Mouse (Mus musculus) ES-Bruce4 (cell line): ENCODE data around the gene Ncbp2. TPM values are rescaled to one million over a fixed set of nuclear protein-coding genes. Genes with fewer than 3 reads are reported as not detected.

Source experiments
- H3K27ac ChIP-seq: 2 replicates; pipeline ENCODE4 v1.5.1; 2012; ENCODE audit warnings: low read length, inconsistent platforms; ENCODE audit not compliant: insufficient read depth
- H3K27me3 ChIP-seq: 2 replicates; pipeline ENCODE4 v1.6.1; 2012; ENCODE audit warnings: mild to moderate bottlenecking, low read length, inconsistent platforms; ENCODE audit not compliant: control insufficient read depth, poor library complexity, insufficient read depth, severe bottlenecking
- H3K36me3 ChIP-seq: 2 replicates; pipeline ENCODE4 v1.6.1; 2012; ENCODE audit warnings: inconsistent platforms, mild to moderate bottlenecking, low read length, moderate library complexity; ENCODE audit not compliant: control insufficient read depth, poor library complexity, insufficient read depth, severe bottlenecking
- H3K4me1 ChIP-seq: one replicate; pipeline ENCODE4 v1.8.1; 2011; ENCODE audit warnings: low read length; ENCODE audit not compliant: control insufficient read depth, insufficient read depth
- H3K4me3 ChIP-seq: 2 replicates; pipeline ENCODE4 v1.5.1; 2011; ENCODE audit warnings: low read depth, mild to moderate bottlenecking, low read length
- H3K9ac ChIP-seq: 2 replicates; pipeline ENCODE4 v1.6.1; 2012; ENCODE audit warnings: low read depth, mild to moderate bottlenecking, inconsistent platforms; ENCODE audit not compliant: poor library complexity, severe bottlenecking
- H3K9me3 ChIP-seq: replicated peaks from 2 replicates; pipeline ENCODE4 v1.6.1; 2012; ENCODE audit warnings: mild to moderate bottlenecking, low read length, inconsistent platforms; ENCODE audit not compliant: control insufficient read depth, poor library complexity, insufficient read depth, severe bottlenecking
- CTCF ChIP-seq: IDR thresholded peaks from one replicate; pipeline ENCODE4 v1.8.1; 2011; ENCODE audit warnings: low read depth, low read length
- EP300 ChIP-seq: IDR thresholded peaks from 2 replicates; pipeline ENCODE4 v1.6.1; 2011; ENCODE audit warnings: low read depth, low read length; ENCODE audit not compliant: insufficient read depth
- POLR2A ChIP-seq: IDR thresholded peaks from one replicate; pipeline ENCODE4 v1.8.1; 2011; ENCODE audit warnings: low read length; ENCODE audit not compliant: insufficient read depth
- polyA plus RNA-seq: library from polyadenylated mRNA; stranded (reverse); fragments of >200 nt; gene quantifications from 2 replicates; pipeline ENCODE4 v1.2.4, GENCODE M21; 2011; ENCODE audit warnings: low read depth; ENCODE audit not compliant: missing spikeins, insufficient read depth, insufficient read length

Ncbp2 gene
- polyA plus RNA-seq, 1 experiment: 84.8 TPM

DNA sequence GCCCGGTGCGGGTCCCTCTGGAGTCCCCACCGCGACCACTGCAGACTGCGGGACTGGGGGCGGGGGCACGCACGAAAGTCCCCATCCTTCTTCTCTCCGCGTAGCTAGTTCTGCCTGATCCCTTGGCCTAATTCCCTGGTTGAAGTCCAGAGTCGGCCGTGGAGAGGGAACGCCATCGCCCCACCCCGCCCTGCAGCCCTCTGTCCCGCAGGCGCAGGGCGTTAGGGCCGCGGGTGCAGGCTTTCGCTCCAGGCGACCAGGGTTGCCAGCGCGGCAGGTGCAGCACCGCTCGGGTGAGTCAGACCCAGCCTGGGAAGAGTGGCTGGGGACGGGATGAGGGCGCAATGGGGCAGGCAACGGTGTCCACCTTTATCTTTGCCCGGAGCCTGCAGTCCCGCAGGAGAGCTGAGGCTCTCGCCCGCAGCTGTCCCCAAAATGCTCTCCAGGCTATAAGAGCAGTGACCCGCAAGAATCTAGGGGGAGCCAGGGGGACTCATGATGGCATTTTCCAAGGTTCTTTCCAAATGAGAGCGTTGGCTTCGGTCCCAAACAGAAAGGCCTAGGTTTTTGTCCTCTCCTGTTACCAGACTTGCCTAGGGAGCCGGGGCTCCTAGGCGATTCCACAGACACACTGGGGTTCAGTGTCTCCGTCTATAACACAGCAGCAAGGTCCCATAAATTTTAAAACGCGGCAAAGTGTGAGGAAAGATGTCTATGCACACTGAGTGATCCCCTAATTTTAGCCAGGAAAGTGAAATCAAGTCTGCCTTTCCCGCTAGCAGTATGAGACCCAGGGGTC, 14.4 kb upstream of the Ncbp2 start, which contains the start of gene Pigz:
Gene Pigz, plus strand, starts transcription at position 101 of the 799 bp plus-strand sequence.
- Histone ChIP-seq H3K9me3 (no peaks in the 10 kb centered on the region), H3K27ac (no peak within 1 kb of the TSS), H3K36me3 (no peaks in the 10 kb centered on the region), H3K9ac (no peak within 1 kb of the TSS), H3K4me3 (peak within 1 kb of the TSS; percentile 44), H3K27me3 (peaks cover 3% of the 10 kb centered on the region; the same call in 1 of the 2 replicates), H3K4me1 (peaks cover 2% of the 10 kb centered on the region)
- TF ChIP-seq CTCF: no peak
- no peak for TF ChIP-seq POLR2A
- no peak for TF ChIP-seq EP300

DNA sequence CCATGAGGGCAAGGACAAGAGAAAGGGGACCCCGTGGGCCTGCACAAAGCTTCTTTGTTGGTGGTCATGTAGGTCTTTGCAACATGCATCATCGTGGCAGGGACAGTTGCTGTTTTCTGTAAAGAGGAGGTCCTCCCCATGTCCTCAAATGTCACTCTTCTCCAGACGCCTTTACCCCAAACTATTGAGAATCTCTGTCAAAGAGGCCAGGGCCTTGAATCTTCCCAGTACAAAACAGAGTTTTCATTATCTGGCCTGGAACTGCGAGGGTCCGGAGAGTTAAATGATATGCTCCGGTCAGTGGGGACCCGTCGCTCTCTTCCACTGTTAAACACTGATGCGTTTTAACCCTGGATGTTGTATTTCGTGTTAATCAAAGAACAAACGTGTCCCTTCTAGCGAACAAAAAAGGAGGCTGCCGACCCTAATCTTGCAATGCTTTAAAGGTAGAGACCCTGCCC, 13.7 kb upstream of the Ncbp2 start:
- H3K9me3 ChIP-seq: no peaks in the 10 kb centered on the region
- peak overlapping the region; percentile 17; the same call in 1 of the 2 replicates for H3K4me3 ChIP-seq
- no peak overlapping the region for H3K9ac ChIP-seq
- peaks cover 3% of the 10 kb centered on the region; the same call in 1 of the 2 replicates for H3K27me3 ChIP-seq
- TF ChIP-seq POLR2A: no peak
- no peak for TF ChIP-seq EP300
- no peak for TF ChIP-seq CTCF
- H3K36me3 ChIP-seq: no peaks in the 10 kb centered on the region
- H3K4me1 ChIP-seq: peaks cover 2% of the 10 kb centered on the region
- H3K27ac ChIP-seq: no peak overlapping the region

DNA sequence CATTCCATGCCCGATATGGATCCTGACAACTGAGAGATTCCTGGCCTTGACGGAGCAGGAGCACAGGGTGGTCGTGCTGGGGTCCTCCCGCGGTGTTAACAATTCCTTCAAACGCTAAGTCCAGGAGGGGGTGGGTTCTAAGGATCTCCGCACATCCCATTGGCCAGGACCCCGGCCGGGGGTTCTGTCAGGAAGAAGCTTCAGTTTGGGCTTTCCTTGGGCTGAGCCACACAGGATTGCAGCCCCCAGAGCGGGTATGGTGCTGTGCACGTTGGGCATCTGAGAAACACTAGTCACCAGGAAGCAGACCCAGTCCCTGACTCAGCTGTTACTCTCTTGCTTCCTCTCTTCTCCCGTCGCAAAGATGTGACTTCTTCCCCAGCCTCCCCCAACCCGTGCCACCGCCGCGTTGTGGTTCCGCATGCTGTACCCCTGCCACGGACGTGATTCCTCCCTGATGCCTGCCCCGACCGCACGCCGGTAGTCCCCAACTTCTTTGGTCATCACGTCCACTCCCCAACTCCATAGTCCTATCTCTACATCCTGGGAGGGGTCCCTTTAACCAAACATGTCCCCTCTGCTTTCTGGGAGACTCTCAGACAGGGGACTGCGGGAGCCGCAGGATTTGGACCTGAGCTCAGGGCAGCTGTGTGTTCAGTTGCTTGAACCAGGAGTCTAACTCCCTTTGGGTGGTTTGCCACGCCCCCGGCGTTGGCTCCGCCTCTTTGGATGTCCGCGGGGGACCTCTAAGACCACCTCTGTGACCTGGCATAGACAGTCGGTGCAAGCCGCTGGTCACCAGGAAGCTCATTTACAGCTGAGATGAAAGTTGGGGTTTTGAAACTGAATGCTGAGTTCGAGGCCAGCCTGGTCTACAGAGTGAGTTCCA, 13.0 kb upstream of the Ncbp2 start:
- peaks cover 2% of the 10 kb centered on the region for H3K4me1 ChIP-seq
- TF ChIP-seq EP300: no peak
- no peak for TF ChIP-seq CTCF
- no peak for TF ChIP-seq POLR2A
- no peak overlapping the region for H3K27ac ChIP-seq
- no peaks in the 10 kb centered on the region for H3K9me3 ChIP-seq
- H3K36me3 ChIP-seq: no peaks in the 10 kb centered on the region
- H3K4me3 ChIP-seq: peak overlapping the region; percentile 17
- no peak overlapping the region for H3K9ac ChIP-seq
- peaks cover 3% of the 10 kb centered on the region; the same call in 1 of the 2 replicates for H3K27me3 ChIP-seq

DNA sequence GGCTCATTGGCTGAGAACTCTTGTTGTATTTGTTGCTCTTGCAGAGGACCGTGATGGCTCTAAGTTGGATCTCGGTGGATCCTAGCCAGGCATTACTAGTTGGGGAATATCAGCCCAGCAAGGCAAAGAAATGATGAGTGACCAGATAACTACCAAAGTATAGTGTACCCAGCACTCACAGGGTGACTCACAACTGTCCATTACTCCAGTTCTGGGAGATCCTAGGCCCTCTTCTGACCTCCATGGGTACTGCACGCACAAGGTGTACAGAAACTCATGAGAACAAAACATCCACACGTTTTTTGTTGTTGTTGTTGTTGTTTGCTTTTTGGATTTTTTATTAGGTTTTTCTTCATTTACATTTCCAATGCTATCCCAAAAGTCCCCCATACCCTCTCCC, 11.7 kb upstream of the Ncbp2 start:
- TF ChIP-seq POLR2A: no peak
- no peak for TF ChIP-seq CTCF
- no peak for TF ChIP-seq EP300
- no peaks in the 10 kb centered on the region for H3K9me3 ChIP-seq
- H3K9ac ChIP-seq: no peak overlapping the region
- H3K27me3 ChIP-seq: peaks cover 3% of the 10 kb centered on the region; the same call in 1 of the 2 replicates
- no peak overlapping the region for H3K27ac ChIP-seq
- H3K4me3 ChIP-seq: no peak overlapping the region
- no peaks in the 10 kb centered on the region for H3K36me3 ChIP-seq
- H3K4me1 ChIP-seq: peaks cover 3% of the 10 kb centered on the region

DNA sequence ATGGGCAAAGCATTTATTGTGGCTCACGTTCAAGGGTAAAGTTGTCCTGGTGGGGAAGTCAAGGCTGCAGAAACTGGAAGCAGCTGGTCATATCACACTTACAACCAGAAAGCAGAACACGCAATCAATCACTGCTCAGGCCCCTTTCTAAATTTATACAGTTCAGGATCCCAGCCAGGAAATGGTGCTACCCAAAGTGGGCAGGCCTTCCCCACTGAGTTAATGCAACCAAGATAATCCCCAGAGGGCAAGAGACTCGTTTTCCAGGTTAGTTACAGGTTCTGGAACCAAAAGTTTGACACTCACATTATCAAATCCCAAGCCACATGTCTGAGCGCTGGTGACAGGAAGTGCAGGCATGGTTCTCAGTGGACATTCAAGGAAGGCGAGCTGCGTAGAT, 9.5 kb upstream of the Ncbp2 start:
- TF ChIP-seq POLR2A (no peak), CTCF (no peak), EP300 (no peak)
- H3K27ac ChIP-seq: no peak overlapping the region
- H3K9me3 ChIP-seq: no peaks in the 10 kb centered on the region
- H3K4me1 ChIP-seq: peaks cover 3% of the 10 kb centered on the region
- no peaks in the 10 kb centered on the region for H3K36me3 ChIP-seq
- no peak overlapping the region for H3K9ac ChIP-seq
- H3K27me3 ChIP-seq: peaks cover 3% of the 10 kb centered on the region; the same call in 1 of the 2 replicates
- no peak overlapping the region for H3K4me3 ChIP-seq
